Mouse (Mus musculus) CH12.LX (cell line): ENCODE measurements at regions not wholly inside any gene's neighbourhood (a gene's known extent, or its start where the extent isn't known, plus 50 kb on each side); places are given as distances from the start of the nearest gene placed in this dataset.

Experiments used
- CHD2 ChIP-seq: IDR thresholded peaks from 2 replicates; pipeline ENCODE4 v1.6.1; 2011; ENCODE audit warnings: low read length, improper control_type of control experiment
- CTCF ChIP-seq, 2 experiments: IDR thresholded peaks in 1 of 2; conservative IDR thresholded peaks in 1 of 2; 2 replicates each; pipeline ENCODE4 v1.5.1; 2011 to 2012; ENCODE audit warnings: low read depth in 2 of 2, low read length in 2 of 2, improper control_type of control experiment in 1 of 2, inconsistent platforms in 1 of 2, mild to moderate bottlenecking in 1 of 2, moderate library complexity in 1 of 2
- EP300 ChIP-seq: IDR thresholded peaks from 2 replicates; pipeline ENCODE4 v1.6.1; 2011; ENCODE audit warnings: low read length, improper control_type of control experiment
- ETS1 ChIP-seq: conservative IDR thresholded peaks from 2 replicates; pipeline ENCODE4 v1.6.1; 2012; ENCODE audit warnings: low read depth, mild to moderate bottlenecking, inconsistent platforms, low read length, improper control_type of control experiment, moderate library complexity
- MAFK ChIP-seq: IDR thresholded peaks from 2 replicates; pipeline ENCODE4 v1.6.1; 2011; ENCODE audit warnings: low read length, improper control_type of control experiment; ENCODE audit not compliant: insufficient replicate concordance
- MYC ChIP-seq: IDR thresholded peaks from 2 replicates; pipeline ENCODE4 v1.6.1; 2011; ENCODE audit warnings: low read depth, mild to moderate bottlenecking, improper control_type of control experiment, low read length
- POLR2A ChIP-seq: IDR thresholded peaks from 2 replicates; pipeline ENCODE4 v1.6.1; 2011; ENCODE audit warnings: low read depth, mild to moderate bottlenecking, improper control_type of control experiment, low read length
- POLR2AphosphoS2 ChIP-seq: IDR thresholded peaks from 2 replicates; pipeline ENCODE4 v1.6.1; 2011; ENCODE audit warnings: low read depth, low read length, improper control_type of control experiment
- SMC3 ChIP-seq: IDR thresholded peaks from 2 replicates; pipeline ENCODE4 v1.6.1; 2011; ENCODE audit warnings: low read depth, low read length, improper control_type of control experiment
- TBP ChIP-seq: conservative IDR thresholded peaks from 2 replicates; pipeline ENCODE4 v1.6.1; 2011; ENCODE audit warnings: low read depth, low read length, improper control_type of control experiment
- USF1 ChIP-seq: IDR thresholded peaks from 2 replicates; pipeline ENCODE4 v1.6.1; 2014; ENCODE audit warnings: low read depth, mild to moderate bottlenecking, inconsistent platforms, low read length, improper control_type of control experiment
- ZNF384 ChIP-seq: IDR thresholded peaks from 2 replicates; pipeline ENCODE4 v1.6.1; 2012; ENCODE audit warnings: low read depth, low read length, improper control_type of control experiment, inconsistent platforms

GRCm38 (mm10) chr9:120645776-120646175 lies 74.5 kb downstream of the Rpl14 start:
- no peak for TF ChIP-seq ZNF384
- TF ChIP-seq MAFK = no peak
- TF ChIP-seq CTCF (conservative IDR thresholded peaks at IDR 0.05 in 1 of 2, IDR thresholded peaks at IDR 0.05 in 1 of 2; ENCODE audit: low read depth in 2 of 2, low read length in 2 of 2) = no peak; a peak in 1 of 4 replicates
- no peak for TF ChIP-seq SMC3
- no peak for TF ChIP-seq POLR2AphosphoS2
- no peak for TF ChIP-seq CHD2
- no peak for TF ChIP-seq MYC
- no peak for TF ChIP-seq USF1
- no peak for TF ChIP-seq TBP
- no peak for TF ChIP-seq POLR2A
- no peak for TF ChIP-seq ETS1
- TF ChIP-seq EP300 = no peak
